In the genomic region with DNA sequence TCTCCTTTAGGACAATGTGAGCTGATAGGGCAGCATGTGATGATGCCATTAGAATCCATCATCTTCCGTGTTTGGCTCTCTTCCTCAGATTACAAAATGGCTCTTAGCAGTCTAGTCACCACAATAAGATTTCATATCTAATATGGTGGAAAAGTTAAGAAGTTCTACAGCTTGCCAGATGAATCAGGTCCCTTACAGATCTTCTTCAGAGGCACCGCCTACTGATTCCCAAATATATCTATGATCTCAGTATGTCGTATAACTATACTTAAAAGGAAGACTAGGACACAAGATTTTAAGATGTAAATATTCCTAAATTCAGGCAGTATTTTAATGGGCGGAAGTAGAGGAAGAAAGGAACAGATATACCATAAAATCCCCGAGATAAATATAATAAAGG, we compare ENCODE assay signal across 21 mouse cellular contexts.
"Had no signal": no experiment of that assay in that cellular context is flagged by ENCODE, and none has a peak within 500 bp of the region (broad histone marks: within the 10 kb centered on the region; RNA-seq: fewer than 3 reads in every experiment).

No protein-coding gene starts in this region.

- DNase-seq: cerebellum, adult 8-10 months; cerebellum, adult 9-10 months; cerebellum, adult 9-11 months; cerebellum, postnatal 10 days; cerebellum, postnatal 14 days; cerebellum, postnatal 25 days; cerebellum, postnatal 36 days; embryo, embryonic 11 days; forebrain, postnatal 0 days; gastrocnemius, adult 2 months; gastrocnemius, postnatal 10 days; gastrocnemius, postnatal 14 days; gastrocnemius, postnatal 25 days; gastrocnemius, postnatal 36 days; heart, adult 11 months; heart, adult 18-20 months; heart, adult 2 months had no signal

- ATAC-seq: forebrain, embryonic 13.5 days; forebrain, embryonic 14.5 days; forebrain, embryonic 15.5 days; forebrain, embryonic 16.5 days; forebrain, postnatal 0 days had no signal
